Mouse (Mus musculus) CH12.LX (cell line): ENCODE measurements at regions not wholly inside any gene's neighbourhood (a gene's known extent, or its start where the extent isn't known, plus 50 kb on each side); places are given as distances from the start of the nearest gene placed in this dataset.

Experiments used
- DNase-seq: peaks from one replicate; pipeline ENCODE4 v3.0.0-alpha.2; 2013; ENCODE audit errors: extremely low read depth
- H3K27ac ChIP-seq: 2 replicates; pipeline ENCODE4 v1.5.1; 2012; ENCODE audit warnings: low read depth, mild to moderate bottlenecking, control low read depth, moderate library complexity; ENCODE audit not compliant: insufficient read depth
- H3K27me3 ChIP-seq: replicated peaks from 2 replicates; pipeline ENCODE3; 2012; ENCODE audit warnings: inconsistent platforms
- H3K36me3 ChIP-seq, 2 experiments: replicated peaks in 1 of 2; 2 replicates each; pipeline versions ENCODE3 to v1.6.1; 2012; ENCODE audit warnings: inconsistent platforms in 1 of 2, low read length in 1 of 2, mild to moderate bottlenecking in 1 of 2, mixed read lengths in 1 of 2, moderate library complexity in 1 of 2; ENCODE audit not compliant: control insufficient read depth in 1 of 2, insufficient read depth in 1 of 2
- H3K4me1 ChIP-seq, 2 experiments: 2 replicates each; pipeline ENCODE4 v1.6.1; 2012; ENCODE audit warnings: inconsistent platforms in 1 of 2, moderate library complexity in 1 of 2; ENCODE audit not compliant: insufficient read depth in 2 of 2, control insufficient read depth in 1 of 2
- H3K4me2 ChIP-seq: 2 replicates; pipeline ENCODE4 v1.6.1; 2012; ENCODE audit warnings: low read depth, mild to moderate bottlenecking, control low read depth; ENCODE audit not compliant: poor library complexity, insufficient read depth, severe bottlenecking
- H3K4me3 ChIP-seq, 3 experiments: fragments of 150-350 bp in 1 of 3; sonication (generic) in 1 of 3; replicated peaks in 1 of 3; 2 replicates each; pipeline versions ENCODE3 to v1.5.1; 2011 to 2012; ENCODE audit warnings: low read depth in 2 of 3, low read length in 2 of 3, mild to moderate bottlenecking in 2 of 3, moderate library complexity in 2 of 3, control low read depth in 1 of 3, improper control_type of control experiment in 1 of 3, inconsistent platforms in 1 of 3, mixed read lengths in 1 of 3; ENCODE audit not compliant: poor library complexity in 1 of 3
- H3K79me2 ChIP-seq: replicated peaks from 2 replicates; pipeline ENCODE4 v1.6.1; 2012; ENCODE audit warnings: mild to moderate bottlenecking, moderate library complexity; ENCODE audit not compliant: control insufficient read depth, poor library complexity, insufficient read depth, severe bottlenecking; ENCODE audit errors: extremely low read depth
- H3K9ac ChIP-seq: 2 replicates; pipeline ENCODE4 v1.6.1; 2012; ENCODE audit warnings: low read depth, mild to moderate bottlenecking, control low read depth, moderate library complexity; ENCODE audit not compliant: insufficient read depth
- H3K9me3 ChIP-seq: replicated peaks from 2 replicates; pipeline ENCODE3; 2012; ENCODE audit warnings: low read length, inconsistent platforms, mixed read lengths
- BHLHE40 ChIP-seq: IDR thresholded peaks from 2 replicates; pipeline ENCODE4 v1.6.1; 2011; ENCODE audit warnings: mild to moderate bottlenecking, low read depth, low read length, improper control_type of control experiment
- CHD1 ChIP-seq: IDR thresholded peaks from 2 replicates; pipeline ENCODE4 v1.6.1; 2012; ENCODE audit warnings: low read depth, low read length, improper control_type of control experiment, inconsistent platforms
- CHD2 ChIP-seq: IDR thresholded peaks from 2 replicates; pipeline ENCODE4 v1.6.1; 2011; ENCODE audit warnings: low read length, improper control_type of control experiment
- CTCF ChIP-seq, 2 experiments: IDR thresholded peaks in 1 of 2; conservative IDR thresholded peaks in 1 of 2; 2 replicates each; pipeline ENCODE4 v1.5.1; 2011 to 2012; ENCODE audit warnings: low read depth in 2 of 2, low read length in 2 of 2, improper control_type of control experiment in 1 of 2, inconsistent platforms in 1 of 2, mild to moderate bottlenecking in 1 of 2, moderate library complexity in 1 of 2
- E2F4 ChIP-seq: IDR thresholded peaks from 2 replicates; pipeline ENCODE4 v1.6.1; 2011; ENCODE audit warnings: low read depth, low read length, improper control_type of control experiment; ENCODE audit not compliant: insufficient replicate concordance
- EP300 ChIP-seq: IDR thresholded peaks from 2 replicates; pipeline ENCODE4 v1.6.1; 2011; ENCODE audit warnings: low read length, improper control_type of control experiment
- ETS1 ChIP-seq: conservative IDR thresholded peaks from 2 replicates; pipeline ENCODE4 v1.6.1; 2012; ENCODE audit warnings: low read depth, mild to moderate bottlenecking, inconsistent platforms, low read length, improper control_type of control experiment, moderate library complexity
- GABPA ChIP-seq: IDR thresholded peaks from 2 replicates; pipeline ENCODE4 v1.6.1; 2012; ENCODE audit warnings: low read depth, low read length, improper control_type of control experiment, inconsistent platforms; ENCODE audit not compliant: insufficient replicate concordance
- IRF4 ChIP-seq: IDR thresholded peaks from 2 replicates; pipeline ENCODE4 v1.6.1; 2014; ENCODE audit warnings: low read depth, mild to moderate bottlenecking, inconsistent platforms, low read length, improper control_type of control experiment
- MAFK ChIP-seq: IDR thresholded peaks from 2 replicates; pipeline ENCODE4 v1.6.1; 2011; ENCODE audit warnings: low read length, improper control_type of control experiment; ENCODE audit not compliant: insufficient replicate concordance
- MAX ChIP-seq: IDR thresholded peaks from 2 replicates; pipeline ENCODE4 v1.6.1; 2011; ENCODE audit warnings: low read length, improper control_type of control experiment
- MEF2A ChIP-seq: IDR thresholded peaks from 2 replicates; pipeline ENCODE4 v1.6.1; 2014; ENCODE audit warnings: low read depth, mild to moderate bottlenecking, inconsistent platforms, low read length, improper control_type of control experiment, borderline replicate concordance
- NELFE ChIP-seq: IDR thresholded peaks from 2 replicates; pipeline ENCODE4 v1.6.1; 2011; ENCODE audit warnings: low read depth, low read length, improper control_type of control experiment
- NRF1 ChIP-seq: IDR thresholded peaks from 2 replicates; pipeline ENCODE4 v1.6.1; 2014; ENCODE audit warnings: low read depth, mild to moderate bottlenecking, inconsistent platforms, low read length, improper control_type of control experiment, moderate library complexity
- RAD21 ChIP-seq: IDR thresholded peaks from 2 replicates; pipeline ENCODE4 v1.6.1; 2011; ENCODE audit warnings: low read depth, mild to moderate bottlenecking, low read length, improper control_type of control experiment, moderate library complexity
- RCOR1 ChIP-seq: conservative IDR thresholded peaks from 2 replicates; pipeline ENCODE4 v1.6.1; 2012; ENCODE audit warnings: low read depth, mild to moderate bottlenecking, inconsistent platforms, low read length, improper control_type of control experiment
- SMC3 ChIP-seq: IDR thresholded peaks from 2 replicates; pipeline ENCODE4 v1.6.1; 2011; ENCODE audit warnings: low read depth, low read length, improper control_type of control experiment
- TCF12 ChIP-seq: IDR thresholded peaks from 2 replicates; pipeline ENCODE4 v1.6.1; 2014; ENCODE audit warnings: low read depth, mild to moderate bottlenecking, inconsistent platforms, low read length, improper control_type of control experiment
- UBTF ChIP-seq: IDR thresholded peaks from 2 replicates; pipeline ENCODE4 v1.6.1; 2012; ENCODE audit warnings: low read depth, mild to moderate bottlenecking, inconsistent platforms, low read length, improper control_type of control experiment, moderate library complexity
- USF2 ChIP-seq: conservative IDR thresholded peaks from 2 replicates; pipeline ENCODE4 v1.6.1; 2011; ENCODE audit warnings: low read depth, low read length, improper control_type of control experiment
- ZKSCAN1 ChIP-seq: IDR thresholded peaks from 2 replicates; pipeline ENCODE4 v1.6.1; 2012; ENCODE audit warnings: low read depth, inconsistent platforms, low read length, improper control_type of control experiment, borderline replicate concordance
- ZNF384 ChIP-seq: IDR thresholded peaks from 2 replicates; pipeline ENCODE4 v1.6.1; 2012; ENCODE audit warnings: low read depth, low read length, improper control_type of control experiment, inconsistent platforms
- dilution Hi-C: fragments of 300-500 bp; cut with MboI; formaldehyde crosslinking; loops from 2 replicates; pipeline ENCODE4 v1.14.3; 2020; ENCODE audit warnings: low sequenced_read_pairs; ENCODE audit not compliant: extremely low pct_unique_long_range_greater_than_20kb, extremely low pct_ligation_motif_present
- in situ Hi-C: fragments of 300-500 bp; cut with MboI; formaldehyde crosslinking; loops from 3 replicates; pipeline ENCODE4 v1.14.3; 2019; ENCODE audit warnings: low sequenced_read_pairs, low pct_ligation_motif_present, low pct_unique_long_range_greater_than_20kb, mixed read lengths

- no peak overlapping the region for H3K9ac ChIP-seq
- DNase-seq: no peak
- H3K4me1 ChIP-seq: no peaks in the 10 kb centered on the region
- H3K27ac ChIP-seq: no peak overlapping the region
- H3K4me2 ChIP-seq: no peak overlapping the region
- in situ Hi-C loops (no loop called here), dilution Hi-C loops (no loop called here)
- no peaks in the 10 kb centered on the region for H3K9me3 ChIP-seq
- no peaks in the 10 kb centered on the region for H3K79me2 ChIP-seq
- H3K4me3 ChIP-seq: no peak overlapping the region
- no peaks in the 10 kb centered on the region for H3K36me3 ChIP-seq
- TF ChIP-seq RAD21 (no peak), SMC3 (no peak), E2F4 (no peak), UBTF (no peak), ZKSCAN1 (no peak), CHD2 (no peak), NRF1 (no peak), CTCF (conservative IDR thresholded peaks at IDR 0.05 in 1 of 2, IDR thresholded peaks at IDR 0.05 in 1 of 2; ENCODE audit: low read depth in 2 of 2, low read length in 2 of 2) (no peak), GABPA (no peak), CHD1 (no peak), MAX (no peak), ZNF384 (no peak), NELFE (no peak), ETS1 (no peak)
- no peaks in the 10 kb centered on the region for H3K27me3 ChIP-seq
Measured at GRCm38 (mm10) chr1:184222326-184222725, 188.2 kb upstream of the 1700056E22Rik start.

- no peak for DNase-seq
- no peak overlapping the region for H3K4me3 ChIP-seq
- H3K9ac ChIP-seq: no peak overlapping the region
- H3K36me3 ChIP-seq: no peaks in the 10 kb centered on the region
- TF ChIP-seq USF2: no peak
- in situ Hi-C loops (no loop called here), dilution Hi-C loops (no loop called here)
- H3K4me1 ChIP-seq: no peaks in the 10 kb centered on the region
- H3K79me2 ChIP-seq: no peaks in the 10 kb centered on the region
- no peaks in the 10 kb centered on the region for H3K9me3 ChIP-seq
- H3K27ac ChIP-seq: no peak overlapping the region
- no peak overlapping the region for H3K4me2 ChIP-seq
- no peaks in the 10 kb centered on the region for H3K27me3 ChIP-seq
Measured at GRCm38 (mm10) chr1:184221792-184222191, 187.7 kb upstream of the 1700056E22Rik start.

- Histone ChIP-seq H3K36me3 (no peaks in the 10 kb centered on the region), H3K79me2 (no peaks in the 10 kb centered on the region), H3K4me3 (no peak overlapping the region), H3K27ac (no peak overlapping the region), H3K4me2 (peak overlapping the region; percentile 41), H3K9me3 (no peaks in the 10 kb centered on the region), H3K27me3 (no peaks in the 10 kb centered on the region), H3K4me1 (peaks cover 3 to 31% of the 10 kb centered on the region in 2 experiments; a peak in 3 of 4 replicates), H3K9ac (no peak overlapping the region)
- peak; percentile 58 for DNase-seq
- in situ Hi-C loops (no loop called here), dilution Hi-C loops (no loop called here)
- TF ChIP-seq NRF1 (0 out of 2 replicates have a peak, but pooled peaks have one; percentile 15), MAFK (no peak), ETS1 (peak; percentile 55), EP300 (peak; percentile 81), MEF2A (peak; percentile 19; the same call in 1 of the 2 replicates), CHD2 (peak; percentile 86), MAX (no peak), SMC3 (peak; percentile 24; the same call in 1 of the 2 replicates), USF2 (no peak), TCF12 (peak; percentile 54; the same call in 1 of the 2 replicates), ZKSCAN1 (peak; percentile 93), IRF4 (peak; percentile 51; the same call in 1 of the 2 replicates), RCOR1 (no peak), BHLHE40 (peak; percentile 56; the same call in 1 of the 2 replicates)
Measured at GRCm38 (mm10) chr1:184197272-184197671, 163.2 kb upstream of the 1700056E22Rik start.
